Comparison of ENCODE assay signal across 8 mouse cellular contexts in genomic region chr17:29015638-29016037, GRCm38 (mm10). TPM values are rescaled to one million over a fixed set of nuclear protein-coding genes. Genes with fewer than 3 reads are reported as not detected.
DNase-seq lines count a peak whose midpoint lies in the region; ATAC-seq and TF ChIP-seq lines count a peak whose summit lies in the region.

No protein-coding gene starts in this region.

- H3K9me3 ChIP-seq in G1E (replicated peaks): no peaks in the 10 kb centered on the region
- no peaks in the 10 kb centered on the region for H3K9me3 ChIP-seq in intestine, embryonic 15.5 days

- WGBS in intestine, embryonic 15.5 days: 46% methylated on average over 2 of the region's 2 CpGs

- no peak overlapping the region for H3K4me3 ChIP-seq in G1E (ENCODE audit: low read depth, low read length)
- H3K4me3 ChIP-seq in intestine, embryonic 15.5 days (replicated peaks): no peak overlapping the region

- H3K36me3 ChIP-seq in G1E (replicated peaks): no peaks in the 10 kb centered on the region
- H3K36me3 ChIP-seq in intestine, embryonic 15.5 days: no peaks in the 10 kb centered on the region

- H3K9ac ChIP-seq in intestine, embryonic 15.5 days: no peak overlapping the region

- no peak overlapping the region for H3K27ac ChIP-seq in intestine, embryonic 15.5 days

- no peaks in the 10 kb centered on the region for H3K27me3 ChIP-seq in G1E (ENCODE audit: insufficient read depth, low read length)
- H3K27me3 ChIP-seq in intestine, embryonic 15.5 days (replicated peaks): no peaks in the 10 kb centered on the region

- no peak for ATAC-seq in G1E (ENCODE audit: extremely low read depth, insufficient number of reproducible peaks, low FRiP score, poor library complexity, severe bottlenecking)
- no peak for ATAC-seq in intestine, embryonic 15.5 days

- peak; percentile 33 to 62 for DNase-seq in heart, postnatal 14 days
- DNase-seq in heart, adult 9 months (ENCODE audit: low spot score in 2 of 2): no peak
- DNase-seq in B cell, adult 2 months: peak; percentile 78 to 80
- DNase-seq in G1E (ENCODE audit: low spot score): no peak
- DNase-seq in induced T-regulatory cell, adult 2 months (ENCODE audit: low read depth): peak; percentile 88
- DNase-seq in retina, postnatal 1 day: peak; percentile 77
- DNase-seq in frontal cortex, postnatal 36 days (ENCODE audit: low spot score in 2 of 2): no peak

- H3K4me1 ChIP-seq in G1E (ENCODE audit: insufficient read depth, low read depth, low read length): peaks cover 13% of the 10 kb centered on the region
- H3K4me1 ChIP-seq in intestine, embryonic 15.5 days (replicated peaks): 0 out of 2 replicates have a peak, but pooled peaks cover 2% of the 10 kb centered on the region

- intact Hi-C loops in heart, postnatal 14 days (cut with DNase I): loop anchor here (2.0 kb wide), 1 partner anchor 29 kb away; no protein-coding TSS in a partner anchor

- TF ChIP-seq CTCF in G1E (IDR thresholded peaks at IDR 0.05; ENCODE audit: low read depth, low read length): peak; percentile 27; the same call in 1 of the 2 replicates

- no peak overlapping the region for H3K4me2 ChIP-seq in intestine, embryonic 15.5 days (replicated peaks)

RNA-seq across cellular contexts. Expression of gene Stk38, which starts 7.8 kb away (rescaled TPM):
- 10 to 100 TPM; 47.6 to 48.8 TPM for total RNA-seq in heart, postnatal 14 days (2021)
- 206 and 234 TPM in 2 replicates for total RNA-seq in G1E (2014; fragmentation: Nextera tagmentation)
- 73.5 and 82.7 TPM in 2 replicates for total RNA-seq in G1E (2017)
- 97.6 and 107 TPM in 2 replicates for polyA plus RNA-seq in G1E (2012)
- polyA plus RNA-seq in intestine, embryonic 15.5 days (2015; fragmentation: Nextera tagmentation; extraction: Ambion mirVana): 90.0 and 90.7 TPM in 2 replicates

RNA-seq across cellular contexts. Expression of gene Srsf3, which starts 16.8 kb away (rescaled TPM):
- total RNA-seq in heart, postnatal 14 days (2021): 100 to 1,000 TPM in 1 of 2 experiments, 10 to 100 TPM in 1; 99.7 to 120 TPM
- total RNA-seq in G1E (2014; fragmentation: Nextera tagmentation): 258 and 296 TPM in 2 replicates
- total RNA-seq in G1E (2017): 658 and 771 TPM in 2 replicates
- polyA plus RNA-seq in G1E (2012): 37.7 and 174 TPM in 2 replicates
- polyA plus RNA-seq in intestine, embryonic 15.5 days (2015; fragmentation: Nextera tagmentation; extraction: Ambion mirVana): 485 and 544 TPM in 2 replicates

Comparison
In these comparisons a context has a peak if more than half of its experiments do, and no peak if none do; other contexts are left out.
1. DNase-seq: peak in heart, postnatal 14 days (2 of 2), B cell, adult 2 months (2 of 2), induced T-regulatory cell, adult 2 months (single experiment) and retina, postnatal 1 day (single experiment); none in heart, adult 9 months (0 of 2), G1E (single experiment) and frontal cortex, postnatal 36 days (0 of 2).